Mouse (Mus musculus) R1 (cell line): ENCODE measurements around the gene Abca13.

ENCODE experiments used
- DNase-seq: peaks from one replicate; pipeline ENCODE4 v3.0.0-alpha.2; 2018; ENCODE audit warnings: low read depth, low spot score

The Abca13 gene

DNA sequence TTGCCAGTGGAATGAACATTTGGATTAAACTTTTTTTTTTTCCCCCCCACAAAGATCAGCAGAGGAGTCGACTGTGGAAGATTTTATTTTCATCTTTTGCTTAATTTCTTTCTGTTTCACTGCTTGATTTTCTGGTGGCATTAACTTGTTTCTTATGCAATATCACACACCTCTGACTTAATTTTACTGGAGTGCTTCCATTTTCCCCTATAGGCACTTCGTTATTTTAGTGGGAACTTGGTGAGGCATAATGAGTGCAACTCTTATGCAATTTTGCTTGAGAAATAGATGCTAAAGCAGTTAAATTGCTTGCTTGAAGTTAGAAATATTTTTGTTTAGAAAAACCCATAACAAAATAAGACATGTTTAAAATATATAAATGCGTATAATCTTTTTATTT lies 94.0 kb downstream of the Abca13 start:
- DNase-seq = no peak

DNA sequence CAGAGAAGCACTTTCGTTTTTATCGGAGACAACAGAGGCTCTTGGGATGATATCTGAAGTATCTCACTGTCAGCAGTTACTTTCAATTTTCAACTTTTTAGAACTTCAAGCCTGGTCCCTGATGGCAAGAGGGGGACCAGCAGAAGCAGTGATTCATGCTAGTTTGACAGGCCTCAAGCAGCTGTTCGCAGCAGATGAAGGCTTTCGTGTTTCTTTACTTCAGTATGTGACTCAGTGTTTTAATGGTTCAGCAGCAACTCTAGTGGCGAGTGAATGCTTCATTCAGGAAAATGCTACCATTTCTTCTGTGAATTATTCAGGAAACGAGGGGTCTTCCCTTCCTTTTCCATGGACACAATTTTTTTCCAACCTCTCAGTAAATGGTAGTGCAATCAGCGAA lies 99.4 kb downstream of the Abca13 start:
- no peak for DNase-seq

DNA sequence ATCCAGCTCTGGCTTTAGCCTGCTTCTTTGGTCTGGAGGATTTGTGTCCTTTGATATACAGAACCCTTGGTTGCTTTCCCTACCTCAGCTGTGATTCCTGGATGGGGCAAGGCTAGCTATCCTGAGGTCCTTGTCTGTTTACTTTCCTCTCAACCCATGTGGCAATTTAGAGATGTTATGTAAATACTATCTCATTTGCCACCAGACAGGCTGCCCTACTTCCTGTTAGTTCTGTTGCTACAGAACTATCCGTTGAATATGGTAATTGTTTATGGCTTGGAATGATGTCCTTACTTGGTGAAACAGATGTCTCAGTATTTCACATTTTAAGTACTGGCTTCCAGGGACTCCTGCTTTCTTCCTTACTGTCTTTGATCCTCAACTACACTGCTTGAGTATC lies 107.9 kb downstream of the Abca13 start:
- DNase-seq = no peak

DNA sequence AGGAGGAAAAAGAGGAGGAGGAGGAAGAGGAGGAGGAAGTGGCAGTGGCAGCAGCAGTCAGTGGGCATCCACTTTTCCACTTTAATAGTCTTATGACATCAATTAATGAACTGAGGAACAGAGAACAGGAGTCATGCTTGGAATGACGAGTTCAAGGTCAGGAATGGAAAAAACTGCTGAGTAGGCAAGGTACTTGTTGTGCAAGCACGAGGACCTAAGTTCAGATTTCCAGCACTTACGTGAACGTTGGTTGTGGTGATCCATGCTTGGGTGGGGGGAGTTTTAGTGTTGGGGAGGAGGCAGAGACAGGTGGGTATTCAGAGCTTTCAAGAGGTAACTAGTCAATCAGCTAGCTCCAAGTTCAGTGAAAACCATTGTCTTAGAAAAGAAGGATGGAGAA lies 113.7 kb downstream of the Abca13 start:
- DNase-seq = no peak

DNA sequence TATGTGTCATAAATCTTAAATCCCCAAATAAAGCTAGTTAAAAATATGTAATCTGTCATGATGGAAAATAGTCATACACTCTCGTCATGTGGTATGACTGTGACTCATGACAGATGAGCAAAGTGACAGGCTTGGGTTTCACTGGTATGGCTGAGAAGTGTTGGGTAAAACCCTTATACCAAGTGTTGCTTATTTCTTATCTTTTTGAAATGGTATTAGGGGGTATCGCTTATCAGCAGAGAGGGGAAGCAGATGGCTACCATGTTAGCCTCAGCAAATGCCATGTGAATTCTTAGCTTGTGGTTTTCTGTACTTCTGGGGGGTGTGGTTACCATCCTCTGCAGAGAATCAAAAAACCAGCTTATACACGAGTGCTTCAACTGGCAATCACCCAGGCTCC lies 124.8 kb downstream of the Abca13 start:
- no peak for DNase-seq

DNA sequence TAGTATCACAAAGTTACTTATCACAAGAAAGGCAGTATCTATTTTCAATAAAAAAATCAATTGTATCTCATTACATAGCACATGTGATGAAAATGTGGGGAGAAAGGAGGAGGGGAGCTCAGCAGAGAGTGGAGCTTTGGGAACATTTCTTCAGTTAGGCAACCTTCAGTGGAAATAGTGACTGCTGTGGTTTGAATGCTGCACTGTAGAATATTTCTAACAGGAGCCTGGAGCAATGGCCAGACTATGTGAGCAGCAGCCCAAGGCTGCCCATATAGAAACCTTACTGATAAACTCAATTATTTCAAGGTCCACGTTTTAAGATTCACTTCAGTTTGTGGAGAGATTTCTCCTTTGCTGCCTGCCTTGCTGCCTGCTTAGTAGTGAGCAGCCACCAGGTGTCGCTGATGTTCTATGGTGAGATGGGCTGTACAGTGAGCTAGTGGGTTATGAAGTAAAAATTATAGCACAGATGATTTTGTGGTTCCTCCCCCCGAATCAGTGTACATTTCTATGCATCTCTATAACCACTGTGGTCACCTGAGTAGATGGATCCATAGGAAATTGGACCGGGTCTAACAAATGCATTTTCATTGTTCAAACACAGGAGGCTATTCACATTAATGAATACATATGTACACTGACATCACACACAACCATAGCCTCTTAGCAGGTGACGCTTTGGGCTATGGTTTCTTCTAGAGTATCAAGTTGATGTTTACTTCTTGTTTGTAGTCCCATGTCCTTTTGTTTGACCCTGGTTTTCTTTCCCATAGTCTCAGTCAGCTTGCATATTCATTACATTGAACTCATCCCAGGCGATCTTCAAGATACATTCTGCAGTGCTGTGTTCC lies 125.6 kb downstream of the Abca13 start:
- peak; percentile 40 for DNase-seq

DNA sequence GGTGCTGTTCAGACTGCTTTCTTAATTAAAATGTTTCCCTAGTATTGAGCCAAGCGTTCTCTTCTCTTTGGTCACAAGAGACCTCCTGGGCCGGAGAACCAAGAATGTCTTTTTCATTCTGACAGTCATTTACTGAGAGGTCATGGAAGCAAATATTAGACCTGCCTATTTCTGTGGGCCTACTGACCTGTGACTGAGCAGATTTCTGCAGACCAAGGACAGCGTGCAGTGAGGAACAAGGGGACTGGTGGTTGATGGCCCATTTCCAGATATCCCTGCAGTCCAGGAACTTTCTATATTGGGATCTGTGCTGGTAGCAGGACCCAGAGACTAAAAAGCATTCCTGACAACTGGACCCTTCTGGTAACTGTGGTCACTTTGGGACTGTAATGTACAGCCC lies 146.4 kb downstream of the Abca13 start:
- DNase-seq = no peak

DNA sequence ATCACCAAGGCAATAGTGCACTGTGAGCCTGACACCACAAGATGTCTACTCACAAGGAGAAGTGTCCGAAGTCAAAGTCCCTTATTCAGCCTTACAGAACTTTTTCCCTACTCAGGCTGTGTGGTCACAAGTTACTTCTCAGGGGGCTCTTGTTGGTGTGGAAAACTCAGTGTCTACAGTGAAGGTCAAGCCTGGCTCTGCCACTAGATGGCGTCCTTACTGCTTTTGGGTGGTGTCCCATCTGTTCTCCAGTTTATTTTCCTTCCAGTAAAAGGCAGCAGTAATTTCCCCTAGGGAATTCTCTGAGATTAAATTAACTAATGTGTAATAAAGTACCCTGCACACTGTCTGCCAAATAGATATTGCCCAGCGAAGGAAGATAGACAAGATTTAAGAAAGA lies 156.0 kb downstream of the Abca13 start:
- DNase-seq = peak; percentile 57

DNA sequence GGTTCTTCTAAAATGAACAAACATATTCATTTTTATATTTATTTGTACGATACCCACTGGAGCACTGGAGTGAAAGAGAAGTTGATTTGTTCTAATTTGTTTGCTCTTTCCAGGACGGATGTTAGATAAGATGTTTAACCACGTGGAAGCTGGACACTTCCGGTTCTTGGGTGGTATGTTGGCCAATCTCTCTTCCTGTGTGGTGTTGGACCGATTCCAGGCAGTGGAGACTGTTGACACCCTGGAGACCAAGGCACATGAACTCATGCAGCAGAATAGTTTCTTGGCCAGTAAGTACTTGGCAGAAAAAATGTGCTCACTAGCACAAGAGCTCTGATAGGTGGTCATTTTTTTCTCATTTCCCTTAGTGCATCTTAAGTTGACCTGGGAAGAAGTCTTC lies 181.4 kb downstream of the Abca13 start:
- no peak for DNase-seq

DNA sequence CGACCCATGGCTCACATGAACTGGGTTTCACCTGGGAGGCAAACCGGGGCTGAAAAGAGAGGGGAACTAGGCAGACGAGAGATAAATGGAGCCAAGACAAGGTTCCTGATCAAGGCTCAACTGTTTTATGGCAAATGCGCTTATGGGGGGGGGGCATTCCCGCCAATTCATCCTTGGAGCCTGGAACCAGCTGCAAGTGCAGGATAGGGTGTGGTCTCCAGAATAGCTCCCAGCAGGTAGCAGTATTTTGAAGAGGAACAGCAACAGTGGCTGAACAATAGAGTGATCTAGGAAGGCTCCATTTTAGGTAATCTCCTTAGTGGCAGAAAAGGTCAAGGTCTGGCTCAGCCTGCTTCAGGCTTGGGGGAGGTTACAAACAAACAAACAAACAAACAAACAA lies 182.7 kb downstream of the Abca13 start:
- peak; percentile 84 for DNase-seq

DNA sequence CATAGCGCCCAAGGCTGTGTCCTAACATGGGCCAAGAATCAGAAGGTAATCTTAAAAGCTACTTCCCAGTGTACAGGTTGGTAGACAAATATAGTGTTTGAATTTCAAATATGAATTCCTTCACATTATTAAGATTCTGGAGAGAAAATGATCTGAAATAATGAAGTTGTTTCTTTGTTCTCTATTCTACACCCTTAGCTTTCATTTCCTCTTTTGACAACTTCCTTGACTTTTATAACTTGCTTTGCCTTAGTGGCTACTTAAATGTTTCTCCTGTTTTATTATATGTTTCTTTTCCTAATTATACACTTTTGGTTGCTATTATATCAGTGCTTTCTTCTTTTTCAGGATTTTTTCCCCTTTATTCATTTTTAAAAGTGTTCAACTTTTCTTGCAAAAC lies 196.8 kb downstream of the Abca13 start:
- DNase-seq = no peak

DNA sequence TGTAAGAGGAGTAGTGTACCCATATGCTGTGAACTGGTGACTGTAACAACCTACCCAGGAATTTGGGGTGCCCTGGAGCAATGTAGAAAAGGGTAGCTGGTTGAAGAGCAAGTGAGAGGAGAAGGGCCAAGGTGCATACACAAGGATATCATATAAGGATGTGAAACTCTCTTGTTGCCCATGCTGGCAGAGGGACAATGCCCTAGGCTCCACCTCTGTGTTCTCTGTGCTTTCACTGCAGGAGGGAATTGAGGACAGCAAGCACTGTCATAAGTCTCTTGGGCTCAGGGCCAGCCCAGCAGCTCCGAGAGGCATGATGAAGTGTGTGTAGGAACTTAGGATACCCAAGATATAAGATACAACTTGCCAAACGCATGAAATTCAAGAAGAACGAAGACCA lies 225.2 kb downstream of the Abca13 start:
- DNase-seq = no peak

DNA sequence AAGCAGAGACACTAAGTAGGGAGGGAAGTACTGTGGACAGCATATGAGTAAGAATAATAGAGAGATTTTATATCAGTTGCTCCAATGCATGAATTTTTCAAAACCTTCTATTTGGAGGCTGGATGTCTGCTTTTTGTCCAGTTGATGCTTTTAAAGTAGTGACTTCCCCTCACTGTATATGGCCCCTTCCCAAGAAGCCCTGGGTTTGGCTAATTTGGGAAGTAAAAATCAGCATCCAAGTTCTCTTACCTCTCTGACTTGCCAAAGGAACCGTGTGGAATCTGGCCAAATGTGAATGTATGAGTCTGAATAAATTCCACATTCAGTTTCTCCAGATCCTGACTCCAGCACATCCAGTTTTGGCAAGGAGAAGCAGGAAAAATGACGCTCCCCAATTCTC lies 228.5 kb downstream of the Abca13 start:
- DNase-seq = no peak

DNA sequence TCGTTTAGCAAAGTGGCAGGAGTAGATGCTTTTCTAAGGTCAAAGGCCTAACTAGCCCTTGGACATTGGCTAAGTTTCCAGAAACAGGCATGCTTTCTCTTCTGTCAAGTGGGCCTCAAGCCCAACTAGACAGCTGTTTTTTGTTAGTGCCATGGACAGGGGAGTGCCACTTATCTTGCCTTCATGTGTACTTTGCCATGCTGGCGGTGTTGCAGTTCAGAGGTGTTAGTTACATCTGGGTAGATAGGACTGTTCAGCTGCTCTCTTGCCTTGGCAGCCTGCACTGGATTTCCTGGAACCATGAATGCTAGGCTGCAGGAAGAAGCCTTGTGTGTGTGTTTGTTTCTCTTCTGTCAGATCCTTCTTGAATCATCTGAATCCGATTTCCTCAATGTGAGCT lies 235.7 kb downstream of the Abca13 start:
- no peak for DNase-seq

DNA sequence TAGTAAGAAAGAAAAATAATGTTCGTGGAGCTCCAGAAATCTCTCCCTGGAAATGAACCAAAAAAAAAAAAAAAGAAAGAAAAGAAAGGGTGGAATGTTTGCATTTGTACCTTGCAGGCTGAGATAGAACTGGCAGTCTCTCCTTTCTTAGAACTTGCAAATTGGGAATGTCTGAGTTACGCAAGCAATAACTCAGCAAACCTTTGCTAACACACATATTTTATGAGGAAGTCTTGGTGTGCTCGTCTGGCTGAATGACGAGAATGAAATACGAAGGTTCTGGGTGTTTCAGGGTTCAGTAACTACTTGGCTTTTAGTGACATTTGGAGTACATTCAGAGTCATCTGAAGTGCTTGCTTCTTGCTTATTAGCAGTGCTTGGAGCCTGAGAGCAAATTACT lies 241.1 kb downstream of the Abca13 start:
- DNase-seq = no peak

DNA sequence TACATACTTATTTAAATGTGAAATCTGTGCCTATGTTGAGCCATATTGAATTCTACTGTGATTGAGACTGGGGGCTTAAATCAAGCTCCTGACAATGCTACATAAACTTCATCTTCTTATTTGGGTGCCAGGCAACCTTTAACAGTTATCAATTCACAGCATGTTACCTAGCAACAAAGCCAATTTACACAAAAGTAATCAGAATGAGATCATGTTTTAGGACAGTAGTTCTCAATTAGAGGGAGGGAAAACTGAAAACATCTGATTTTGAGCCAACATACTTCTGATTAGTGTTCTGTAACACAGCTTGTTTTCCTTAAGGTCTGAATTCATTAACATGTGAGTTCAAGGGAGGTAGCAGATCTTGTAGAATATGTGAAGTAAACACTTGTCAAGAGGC lies 244.9 kb downstream of the Abca13 start:
- no peak for DNase-seq

DNA sequence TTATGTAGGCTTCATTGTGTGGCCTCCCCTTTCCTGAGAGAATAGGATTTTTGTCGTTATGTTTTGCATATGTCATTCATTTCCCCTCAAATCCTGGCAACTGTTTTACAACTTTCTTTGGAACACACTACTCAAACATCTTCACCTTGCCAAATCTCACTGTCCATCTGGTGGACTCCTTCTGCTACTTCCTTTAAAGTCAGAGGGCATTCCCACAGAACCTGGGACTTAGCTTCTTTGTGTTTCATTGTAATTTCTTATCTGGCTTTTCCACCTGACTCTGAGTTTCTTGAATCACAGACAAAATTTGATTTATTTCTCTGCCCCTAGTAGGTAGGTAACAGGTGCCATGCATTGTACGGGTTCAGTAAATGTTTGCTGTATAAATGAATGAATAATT lies 248.0 kb downstream of the Abca13 start:
- DNase-seq = no peak

DNA sequence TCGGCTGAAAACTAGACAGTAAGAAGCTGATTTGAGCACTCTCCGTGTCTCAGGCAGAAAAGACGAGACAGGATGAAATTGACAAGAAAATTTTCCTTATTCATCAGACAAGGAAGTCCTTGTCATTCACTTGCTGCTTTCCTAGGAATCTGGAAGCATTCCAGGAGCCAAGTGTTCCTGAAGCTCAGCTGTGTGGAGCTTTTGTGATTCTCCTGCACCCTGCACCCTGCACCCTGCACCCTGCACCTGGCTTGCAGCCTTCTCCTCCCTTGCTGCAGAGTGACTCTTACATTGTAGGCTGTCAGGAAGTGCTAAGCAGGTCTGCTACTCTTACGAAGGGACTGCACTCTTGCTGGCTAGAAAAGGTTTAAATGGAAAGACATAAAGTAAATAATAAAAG lies 249.4 kb downstream of the Abca13 start:
- DNase-seq = no peak

DNA sequence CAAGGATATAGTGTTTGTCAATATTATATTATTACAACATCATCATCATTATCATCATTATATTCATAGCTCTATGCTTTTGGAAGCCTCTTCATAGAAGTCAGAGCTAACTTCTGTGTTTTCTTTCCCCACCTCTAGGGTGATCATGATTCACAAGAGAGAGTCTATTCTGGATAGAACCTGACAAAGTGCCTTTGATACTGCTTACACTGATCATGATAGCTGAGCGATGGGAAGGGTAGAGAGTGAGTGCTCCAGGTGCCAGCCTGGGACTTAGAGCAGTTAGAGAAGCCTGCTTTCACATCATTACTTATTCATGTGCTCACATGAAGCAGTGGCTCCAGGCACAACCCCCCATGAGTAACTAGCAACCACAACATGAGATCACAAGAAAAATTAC lies 280.7 kb downstream of the Abca13 start:
- no peak for DNase-seq

DNA sequence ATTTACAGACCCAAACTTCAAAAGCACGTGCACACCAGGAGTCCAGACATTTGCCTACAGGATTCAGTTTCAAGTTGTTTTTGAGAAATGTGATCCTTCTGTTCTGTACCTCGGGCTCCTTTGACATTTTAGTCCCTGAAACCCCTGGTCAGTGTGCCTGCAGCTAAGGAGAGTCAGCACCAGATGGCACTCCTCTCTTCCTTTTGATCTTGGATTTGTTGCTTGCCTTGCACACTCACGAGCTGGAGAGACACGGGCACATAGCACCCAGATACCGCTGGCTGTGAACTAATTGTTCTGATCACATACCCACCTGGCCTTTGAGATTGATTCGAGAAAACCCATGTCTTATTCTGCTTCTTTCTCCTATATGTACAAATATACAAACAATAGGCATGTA lies 289.8 kb downstream of the Abca13 start:
- DNase-seq = peak; percentile 35

DNA sequence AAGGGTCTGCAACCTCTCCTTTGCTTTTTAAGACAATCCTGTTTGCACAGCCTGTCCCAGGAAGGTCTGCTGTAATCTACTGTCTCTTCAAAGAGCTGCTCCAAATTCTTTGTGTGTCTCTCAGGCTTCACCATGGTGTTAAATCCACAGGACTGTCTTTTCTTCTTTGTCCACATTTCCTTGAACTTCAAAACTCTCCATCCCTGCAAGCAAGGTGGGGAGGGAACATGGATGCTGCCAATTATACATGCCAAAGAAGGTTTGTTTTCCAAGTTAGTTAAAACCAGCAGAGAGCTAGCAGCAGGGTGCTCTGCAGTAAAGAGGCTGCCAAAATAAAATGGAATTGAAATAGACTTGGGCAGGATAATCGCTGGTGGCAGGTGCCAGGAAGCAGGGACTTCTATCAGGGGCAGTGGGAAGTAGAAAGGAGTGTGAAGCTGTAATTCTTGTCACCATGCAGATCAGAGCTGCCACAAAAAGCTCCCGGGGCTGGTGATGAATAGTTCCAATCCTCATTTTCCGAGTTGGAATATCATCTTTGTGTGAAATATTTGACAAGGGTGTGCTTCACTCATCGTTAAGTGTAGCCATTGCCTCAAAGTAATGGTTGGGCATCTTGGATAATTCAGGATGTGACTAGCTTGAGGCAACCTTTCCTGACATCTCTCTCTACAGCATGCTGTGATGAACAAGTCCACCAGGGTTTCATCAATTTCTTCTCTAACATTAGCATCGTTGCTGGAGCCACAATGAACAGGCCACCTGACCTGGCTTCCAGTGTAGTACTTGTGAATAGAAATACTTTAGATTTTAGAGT lies 308.8 kb downstream of the Abca13 start:
- DNase-seq = no peak

DNA sequence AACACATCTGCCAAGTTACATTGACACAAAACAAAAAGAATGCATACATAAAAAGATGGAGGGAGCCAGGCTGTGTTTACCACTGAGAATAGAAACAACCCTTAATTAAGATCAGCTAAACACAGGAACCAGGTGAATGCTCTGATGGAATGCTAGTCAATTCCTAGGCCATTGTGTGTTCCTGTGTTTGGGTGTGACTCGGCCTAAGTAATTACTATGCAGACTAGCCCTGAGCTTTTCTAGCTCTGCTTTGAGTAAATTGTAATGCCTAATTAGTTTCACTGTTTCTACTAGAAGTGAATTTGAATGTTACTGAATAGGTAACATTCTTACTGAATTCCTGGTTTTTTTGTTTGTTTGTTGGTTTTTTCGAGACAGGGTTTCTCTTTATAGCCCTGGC lies 323.2 kb downstream of the Abca13 start:
- peak; percentile 74 for DNase-seq

DNA sequence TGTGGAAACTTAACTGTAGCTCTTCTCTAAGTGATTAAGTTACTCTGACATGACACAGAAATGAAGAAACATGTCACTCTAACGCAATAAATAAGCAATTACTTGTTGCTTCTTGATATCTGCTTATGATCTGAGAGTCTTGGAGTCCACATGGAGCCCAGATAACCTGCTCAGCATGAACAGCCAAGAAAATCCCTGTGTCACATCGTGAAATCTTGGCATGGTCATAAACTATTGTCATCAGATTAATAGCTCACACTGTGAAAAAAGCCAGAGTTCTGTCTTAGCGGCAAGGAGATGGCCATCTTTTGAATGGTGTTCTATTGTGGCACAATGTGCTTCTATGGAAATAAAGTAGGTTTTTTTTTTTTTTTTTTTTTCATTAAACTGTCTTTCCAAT lies 336.8 kb downstream of the Abca13 start:
- DNase-seq = no peak
